Mouse (Mus musculus) G1E (cell line): Measurements from ENCODE around the gene Stxbp4.

Experiments
- CTCF ChIP-seq: IDR thresholded peaks from 2 replicates; pipeline ENCODE4 v1.5.1; 2012; ENCODE audit warnings: low read depth, low read length, inconsistent platforms, mixed read lengths
- POLR2AphosphoS5 ChIP-seq: IDR thresholded peaks from 2 replicates; pipeline ENCODE4 v1.6.1; 2012; ENCODE audit warnings: low read depth, low read length, inconsistent platforms; ENCODE audit not compliant: insufficient replicate concordance
- TAL1 ChIP-seq: conservative IDR thresholded peaks from 2 replicates; pipeline ENCODE4 v1.6.1; 2012; ENCODE audit warnings: low read depth, low read length, inconsistent platforms, mixed read lengths

- no peak for TF ChIP-seq CTCF
- TF ChIP-seq POLR2AphosphoS5 = no peak
- TF ChIP-seq TAL1 = no peak
These were observed 150.2 kb downstream of the Stxbp4 start for GRCm38 (mm10) chr11:90487686-90488085.
